Mouse (Mus musculus): ENCODE data around the gene Tmem229b. TPM values are rescaled to one million over a fixed set of nuclear protein-coding genes. Genes with fewer than 3 reads are reported as not detected.
A peak's percentile ranks its signal among the peaks of the same experiment; 100 is the strongest.

Gene Tmem229b
- 4.7 and 4.9 TPM in 2 replicates for polyA plus RNA-seq (2015; fragmentation: Nextera tagmentation; extraction: Ambion mirVana)

DNA sequence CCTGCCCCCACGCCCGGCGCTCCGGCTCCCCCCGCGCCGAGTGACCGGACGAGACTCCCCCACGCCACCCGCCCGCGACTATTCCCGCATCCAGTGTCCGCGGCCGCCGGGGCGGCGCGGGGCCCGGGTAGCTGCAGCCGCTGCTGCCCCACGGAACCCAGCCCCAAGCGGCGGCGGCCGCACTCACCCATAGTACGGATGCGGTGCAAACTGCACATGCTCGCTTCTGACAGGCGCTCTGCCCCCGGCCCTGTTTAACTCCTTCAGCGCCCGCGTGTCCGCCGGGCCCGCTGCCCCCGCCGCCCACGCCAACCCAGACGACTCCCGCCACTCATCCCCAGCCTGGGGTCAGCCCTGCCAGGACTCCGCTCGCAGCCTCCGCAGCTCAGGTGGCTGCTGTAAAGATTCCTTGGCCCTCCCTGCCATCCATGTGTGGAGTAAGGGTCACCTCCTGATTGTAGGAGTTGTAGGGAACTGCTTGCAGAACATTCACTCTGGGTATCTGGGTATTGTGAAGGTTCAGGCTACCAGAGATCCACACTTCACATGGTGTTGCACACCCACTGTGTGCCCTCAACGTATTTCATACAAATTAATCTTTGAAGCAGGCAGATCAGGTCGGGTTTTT is at the start of gene Tmem229b:
Gene Tmem229b (minus strand): TSS at position 502 of the 628 bp plus-strand sequence.
- no peak for TF ChIP-seq EP300 (optimal IDR thresholded peaks at IDR 0.05)
- no peak for TF ChIP-seq CTCF (IDR thresholded peaks at IDR 0.05; ENCODE audit: low read depth)
- peak; percentile 67 for ATAC-seq (ENCODE audit: low FRiP score, low TSS enrichment)
- no peaks in the 10 kb centered on the region for H3K36me3 ChIP-seq (ENCODE audit: control insufficient read depth, insufficient read depth, low read length)
- WGBS, result 3% methylated on average over 30 of the region's 49 CpGs
- no peaks in the 10 kb centered on the region for H3K9me3 ChIP-seq (ENCODE audit: control insufficient read depth, low read length)
- H3K4me1 ChIP-seq (replicated peaks; ENCODE audit: control insufficient read depth, insufficient read depth), result no peaks in the 10 kb centered on the region
- H3K9ac ChIP-seq (ENCODE audit: low read length), result peak within 1 kb of the TSS; percentile 78
- no peak for DNase-seq (ENCODE audit: low spot score)
- peak within 1 kb of the TSS; percentile 93 for H3K4me3 ChIP-seq (ENCODE audit: low read depth, low read length)
- no peaks in the 10 kb centered on the region for H3K27me3 ChIP-seq (ENCODE audit: control insufficient read depth, insufficient read depth, low read length)
- peak within 1 kb of the TSS; percentile 69 for H3K27ac ChIP-seq (replicated peaks)
- peak within 1 kb of the TSS; percentile 89 for H3K4me2 ChIP-seq (replicated peaks; ENCODE audit: low read depth)

- Histone ChIP-seq H3K4me3 (ENCODE audit: low read depth, low read length) (no peak overlapping the region), H3K27ac (replicated peaks) (0 out of 2 replicates have a peak overlapping the region, but pooled peaks have one; percentile 18), H3K9me3 (ENCODE audit: control insufficient read depth, low read length) (no peaks in the 10 kb centered on the region), H3K36me3 (ENCODE audit: control insufficient read depth, insufficient read depth, low read length) (no peaks in the 10 kb centered on the region; the same call in 1 of the 2 replicates), H3K9ac (ENCODE audit: low read length) (no peak overlapping the region), H3K4me1 (replicated peaks; ENCODE audit: control insufficient read depth, insufficient read depth) (no peaks in the 10 kb centered on the region), H3K4me2 (replicated peaks; ENCODE audit: low read depth) (no peak overlapping the region), H3K27me3 (ENCODE audit: control insufficient read depth, insufficient read depth, low read length) (no peaks in the 10 kb centered on the region)
- no peak for TF ChIP-seq CTCF (IDR thresholded peaks at IDR 0.05; ENCODE audit: low read depth)
- TF ChIP-seq EP300 (optimal IDR thresholded peaks at IDR 0.05), result no peak
- DNase-seq (ENCODE audit: low spot score) (peak; percentile 87), ATAC-seq (ENCODE audit: low FRiP score, low TSS enrichment) (peak; percentile 92)
- 81% methylated on average over 7 of the region's 7 CpGs for WGBS
Observed at GRCm38 (mm10) chr12:79055276-79055675, 47.8 kb upstream of the Tmem229b start.

GRCm38 (mm10) chr12:79052073-79052472 is 44.6 kb upstream of the Tmem229b start:
- WGBS, result 80% methylated on average over 2 of the region's 2 CpGs
- no peaks in the 10 kb centered on the region; the same call in 1 of the 2 replicates for H3K36me3 ChIP-seq (ENCODE audit: control insufficient read depth, insufficient read depth, low read length)
- no peak overlapping the region for H3K4me3 ChIP-seq (ENCODE audit: low read depth, low read length)
- H3K27ac ChIP-seq (replicated peaks), result no peak overlapping the region
- H3K4me2 ChIP-seq (replicated peaks; ENCODE audit: low read depth), result no peak overlapping the region
- H3K27me3 ChIP-seq (ENCODE audit: control insufficient read depth, insufficient read depth, low read length), result no peaks in the 10 kb centered on the region
- no peak overlapping the region for H3K9ac ChIP-seq (ENCODE audit: low read length)
- no peaks in the 10 kb centered on the region for H3K4me1 ChIP-seq (replicated peaks; ENCODE audit: control insufficient read depth, insufficient read depth)
- no peak for TF ChIP-seq EP300 (optimal IDR thresholded peaks at IDR 0.05)
- no peak for TF ChIP-seq CTCF (IDR thresholded peaks at IDR 0.05; ENCODE audit: low read depth)
- ATAC-seq (ENCODE audit: low FRiP score, low TSS enrichment) (no peak), DNase-seq (ENCODE audit: low spot score) (no peak)
- no peaks in the 10 kb centered on the region for H3K9me3 ChIP-seq (ENCODE audit: control insufficient read depth, low read length)

GRCm38 (mm10) chr12:79050545-79051212 is 43.3 kb upstream of the Tmem229b start:
- Histone ChIP-seq H3K9ac (ENCODE audit: low read length) (no peak overlapping the region), H3K27ac (replicated peaks) (peak overlapping the region; percentile 13; the same call in 1 of the 2 replicates), H3K4me3 (ENCODE audit: low read depth, low read length) (no peak overlapping the region), H3K9me3 (ENCODE audit: control insufficient read depth, low read length) (no peaks in the 10 kb centered on the region), H3K36me3 (ENCODE audit: control insufficient read depth, insufficient read depth, low read length) (no peaks in the 10 kb centered on the region; the same call in 1 of the 2 replicates), H3K4me1 (replicated peaks; ENCODE audit: control insufficient read depth, insufficient read depth) (no peaks in the 10 kb centered on the region), H3K27me3 (ENCODE audit: control insufficient read depth, insufficient read depth, low read length) (no peaks in the 10 kb centered on the region), H3K4me2 (replicated peaks; ENCODE audit: low read depth) (no peak overlapping the region)
- TF ChIP-seq CTCF (IDR thresholded peaks at IDR 0.05; ENCODE audit: low read depth) (no peak), EP300 (optimal IDR thresholded peaks at IDR 0.05) (no peak)
- DNase-seq (ENCODE audit: low spot score) (peak; percentile 74), ATAC-seq (ENCODE audit: low FRiP score, low TSS enrichment) (peak; percentile 72)
- WGBS, result 61% methylated on average over 3 of the region's 3 CpGs

- Histone ChIP-seq H3K4me3 (ENCODE audit: low read depth, low read length) (no peak overlapping the region), H3K4me2 (replicated peaks; ENCODE audit: low read depth) (no peak overlapping the region), H3K27me3 (ENCODE audit: control insufficient read depth, insufficient read depth, low read length) (no peaks in the 10 kb centered on the region), H3K9ac (ENCODE audit: low read length) (no peak overlapping the region), H3K4me1 (replicated peaks; ENCODE audit: control insufficient read depth, insufficient read depth) (no peaks in the 10 kb centered on the region), H3K9me3 (ENCODE audit: control insufficient read depth, low read length) (no peaks in the 10 kb centered on the region), H3K27ac (replicated peaks) (peak overlapping the region; percentile 13; the same call in 1 of the 2 replicates), H3K36me3 (ENCODE audit: control insufficient read depth, insufficient read depth, low read length) (no peaks in the 10 kb centered on the region; the same call in 1 of the 2 replicates)
- WGBS, result 88% methylated on average over 2 of the region's 2 CpGs
- TF ChIP-seq CTCF (IDR thresholded peaks at IDR 0.05; ENCODE audit: low read depth) (no peak), EP300 (optimal IDR thresholded peaks at IDR 0.05) (no peak)
- DNase-seq (ENCODE audit: low spot score), result no peak
- ATAC-seq (ENCODE audit: low FRiP score, low TSS enrichment), result no peak
Observed at GRCm38 (mm10) chr12:79049807-79050206, 42.4 kb upstream of the Tmem229b start.

GRCm38 (mm10) chr12:79048898-79049297 is 41.5 kb upstream of the Tmem229b start:
- Histone ChIP-seq H3K27me3 (ENCODE audit: control insufficient read depth, insufficient read depth, low read length) (no peaks in the 10 kb centered on the region), H3K36me3 (ENCODE audit: control insufficient read depth, insufficient read depth, low read length) (no peaks in the 10 kb centered on the region), H3K27ac (replicated peaks) (no peak overlapping the region), H3K4me1 (replicated peaks; ENCODE audit: control insufficient read depth, insufficient read depth) (no peaks in the 10 kb centered on the region), H3K9me3 (ENCODE audit: control insufficient read depth, low read length) (no peaks in the 10 kb centered on the region), H3K9ac (ENCODE audit: low read length) (no peak overlapping the region), H3K4me3 (ENCODE audit: low read depth, low read length) (no peak overlapping the region), H3K4me2 (replicated peaks; ENCODE audit: low read depth) (no peak overlapping the region)
- 79% methylated on average over 1 of the region's 1 CpGs for WGBS
- TF ChIP-seq CTCF (IDR thresholded peaks at IDR 0.05; ENCODE audit: low read depth) (no peak), EP300 (optimal IDR thresholded peaks at IDR 0.05) (no peak)
- no peak for DNase-seq (ENCODE audit: low spot score)
- no peak for ATAC-seq (ENCODE audit: low FRiP score, low TSS enrichment)

Data from stomach, postnatal 0 days (tissue).